Mouse (Mus musculus) megakaryocyte, embryonic 14.5 days (primary cell): Measurements from ENCODE around the gene Ccnd3.

Experiments used
- FLI1 ChIP-seq: IDR thresholded peaks from 2 replicates; pipeline ENCODE4 v1.6.1; 2012; ENCODE audit warnings: low read length, inconsistent platforms, mixed read lengths
- GATA1 ChIP-seq: IDR thresholded peaks from 3 replicates; pipeline ENCODE4 v1.6.1; 2012; ENCODE audit warnings: mixed read lengths, low read length, inconsistent platforms, borderline replicate concordance

- TF ChIP-seq GATA1 (no peak), FLI1 (no peak)
Observed at GRCm38 (mm10) chr17:47490791-47491190, 14.1 kb upstream of the Ccnd3 start.
